Mouse (Mus musculus): ENCODE results near the gene 6030452D12Rik.

DNA sequence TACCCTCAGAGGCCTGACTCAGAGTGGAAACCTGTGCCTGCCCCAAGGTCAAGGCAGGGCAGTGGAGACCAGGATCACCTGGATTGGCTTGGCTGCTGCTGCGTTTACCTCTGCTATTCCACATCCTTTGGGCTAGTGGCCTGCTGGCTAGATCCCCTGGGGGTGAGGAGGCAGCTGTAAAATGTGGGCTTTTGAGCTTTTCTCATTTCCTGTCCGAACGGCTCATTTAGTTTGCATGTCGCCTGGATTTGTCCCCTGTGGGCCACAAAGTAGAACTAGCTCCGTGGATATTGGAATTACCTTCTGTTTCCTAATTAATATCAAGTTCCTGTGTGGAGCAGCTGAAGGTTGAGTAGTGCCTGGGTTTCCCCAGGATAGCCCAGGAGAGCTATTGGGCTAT, 38.9 kb downstream of the 6030452D12Rik start:
- no peak for TF ChIP-seq CTCF (IDR thresholded peaks at IDR 0.05; ENCODE audit: low read depth)
- no peak for TF ChIP-seq EP300 (IDR thresholded peaks at IDR 0.05; ENCODE audit: low read depth)
